In genomic region chr3:153395351-153395750, GRCm38 (mm10) we compare ENCODE assay signal across 22 mouse cellular contexts.
"Had no signal": no experiment of that assay in that cellular context is flagged by ENCODE, and none has a peak within 500 bp of the region (broad histone marks: within the 10 kb centered on the region; RNA-seq: fewer than 3 reads in every experiment).

No protein-coding gene starts in this region.

- DNase-seq: heart, postnatal 10 days; heart, postnatal 14 days; heart, postnatal 36 days; heart, postnatal 4 days; kidney, adult 11 months; kidney, adult 18-20 months; kidney, adult 2 months; kidney, adult 8-10 months; kidney, adult 9 months; kidney, postnatal 10 days; kidney, postnatal 14 days; kidney, postnatal 25 days; kidney, postnatal 36 days; kidney, postnatal 4 days; layer of hippocampus, adult 9-11 months; layer of hippocampus, postnatal 36 days had no signal

- ATAC-seq: hindbrain, embryonic 16.5 days; hindbrain, postnatal 0 days; inflammation-experienced regulatory T-cells, adult 6 months; intestine, embryonic 15.5 days; intestine, embryonic 16.5 days; intestine, postnatal 0 days had no signal
